Mouse (Mus musculus) spleen, adult 2 months (tissue): ENCODE results near the gene Lrrn4cl.

Experiments
- CTCF ChIP-seq: fragments of 200-500 bp; IDR thresholded peaks from 2 replicates; pipeline ENCODE4 v1.5.1; 2011; ENCODE audit warnings: mild to moderate bottlenecking, inconsistent platforms; ENCODE audit not compliant: insufficient read depth, insufficient read length, insufficient replicate concordance; ENCODE audit errors: extremely low read depth
- POLR2A ChIP-seq: fragments of 200-500 bp; IDR thresholded peaks from 2 replicates; pipeline ENCODE4 v1.6.1; 2011; ENCODE audit warnings: low read depth, low read length, inconsistent platforms

DNA sequence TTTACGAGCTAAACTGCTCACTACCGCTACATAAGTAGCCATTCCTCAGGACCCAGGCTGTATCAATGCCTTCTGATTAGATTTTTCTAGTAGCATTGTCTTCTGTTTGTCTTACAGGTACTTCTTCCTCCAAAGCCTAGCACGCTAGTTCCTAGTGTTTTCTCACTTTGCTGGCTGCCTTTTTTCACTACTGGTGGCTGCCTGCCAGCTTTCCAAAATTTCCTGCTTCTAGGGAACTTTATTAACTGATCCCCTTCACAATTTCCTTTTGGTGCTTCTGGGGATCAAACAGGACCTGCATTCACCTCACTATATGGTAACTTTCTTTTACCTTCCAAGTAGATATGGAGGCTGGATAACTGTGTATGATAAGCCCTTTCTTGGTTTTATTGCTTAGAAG is 48.5 kb downstream of the Lrrn4cl start:
- TF ChIP-seq CTCF (no peak), POLR2A (no peak)
